Mouse (Mus musculus): Measurements from ENCODE around the gene Prkar1a.
A peak's percentile ranks its signal among the peaks of the same experiment; 100 is the strongest.

DNA sequence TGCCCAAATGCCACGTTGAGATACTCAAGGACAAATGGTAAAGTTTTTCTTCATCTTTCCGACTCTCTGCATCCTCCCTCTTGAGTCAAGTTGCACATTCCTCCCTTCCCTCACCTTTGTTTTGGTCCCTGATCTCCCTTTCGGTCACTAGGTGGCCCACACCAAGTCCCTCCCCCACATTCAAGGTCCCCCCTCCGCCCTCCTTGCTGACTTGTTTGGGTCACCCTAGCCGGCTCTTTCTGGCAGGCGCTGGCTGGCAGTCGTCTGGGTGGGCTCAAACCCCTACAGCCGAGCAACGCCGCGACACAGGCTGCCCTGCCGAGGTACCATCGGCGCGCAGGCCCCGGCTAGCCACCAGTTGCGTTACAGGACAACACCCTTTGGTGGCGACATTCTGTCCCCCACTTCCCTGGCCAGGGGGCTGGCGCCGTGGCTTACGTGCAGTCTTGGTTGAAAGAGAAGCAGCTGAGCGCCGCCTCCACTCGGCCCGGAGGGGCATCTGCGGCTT is 38.4 kb upstream of the Prkar1a start:
- TF ChIP-seq MAX (IDR thresholded peaks at IDR 0.05; ENCODE audit: low read depth) (no peak), POLR2A (IDR thresholded peaks at IDR 0.05; ENCODE audit: insufficient read length, low read depth) (no peak), TCF12 (IDR thresholded peaks at IDR 0.05; ENCODE audit: insufficient read depth, poor library complexity, severe bottlenecking) (no peak), SRF (IDR thresholded peaks at IDR 0.05; ENCODE audit: control insufficient read depth, insufficient read length, low read depth) (no peak), MYOD1 (IDR thresholded peaks at IDR 0.05; ENCODE audit: control insufficient read depth in 1 of 3, insufficient read length in 2 of 3, low read depth in 2 of 3) (peak in 1 of 3 experiments; percentile 24), POLR2AphosphoS2 (IDR thresholded peaks at IDR 0.05; ENCODE audit: insufficient read length, low read depth) (no peak), USF1 (IDR thresholded peaks at IDR 0.05; ENCODE audit: low read depth) (no peak), REST (IDR thresholded peaks at IDR 0.05; ENCODE audit: insufficient read depth, insufficient read length) (no peak)
